Mouse (Mus musculus) hindbrain, postnatal 0 days (tissue): ENCODE data around the gene Sltm. TPM values are rescaled to one million over a fixed set of nuclear protein-coding genes. Genes with fewer than 3 reads are reported as not detected.
A peak's percentile ranks its signal among the peaks of the same experiment; 100 is the strongest.

Experiments used
- ATAC-seq: fragments of 200-750 bp; cut with Nextera tagmentation; 2 replicates; pipeline ENCODE4 v1.8.0; 2017; ENCODE audit warnings: mild to moderate bottlenecking, moderate TSS enrichment, moderate library complexity
- DNase-seq: peaks from one replicate; pipeline ENCODE4 v3.0.0-alpha.2; 2015; ENCODE audit warnings: low spot score
- H3K27ac ChIP-seq: fragments of 300-500 bp; sonication (generic); 2 replicates; pipeline ENCODE4 v1.5.1; 2014; ENCODE audit warnings: mild to moderate bottlenecking
- H3K27me3 ChIP-seq: fragments of 300-500 bp; sonication (generic); 2 replicates; pipeline ENCODE4 v1.6.1; 2014; ENCODE audit warnings: low read length, mixed read lengths; ENCODE audit not compliant: insufficient read depth
- H3K36me3 ChIP-seq: fragments of 300-500 bp; sonication (generic); 2 replicates; pipeline ENCODE4 v1.6.1; 2014; ENCODE audit warnings: low read length, mixed read lengths; ENCODE audit not compliant: insufficient read depth
- H3K4me1 ChIP-seq: fragments of 300-500 bp; sonication (generic); 2 replicates; pipeline ENCODE4 v1.6.1; 2014; ENCODE audit warnings: antibody characterized with exemption, low read length, mixed read lengths; ENCODE audit not compliant: insufficient read depth
- H3K4me2 ChIP-seq: fragments of 300-500 bp; sonication (generic); 2 replicates; pipeline ENCODE4 v1.6.1; 2014; ENCODE audit warnings: low read depth, mild to moderate bottlenecking, low read length, moderate library complexity, mixed read lengths
- H3K4me3 ChIP-seq: fragments of 300-500 bp; sonication (generic); 2 replicates; pipeline ENCODE4 v1.5.1; 2014; ENCODE audit warnings: low read length
- H3K9ac ChIP-seq: fragments of 300-500 bp; sonication (generic); replicated peaks from 2 replicates; pipeline ENCODE4 v1.6.1; 2014; ENCODE audit warnings: mild to moderate bottlenecking, low read length, moderate library complexity, mixed read lengths
- H3K9me3 ChIP-seq: fragments of 300-500 bp; sonication (generic); 2 replicates; pipeline ENCODE4 v1.6.1; 2016; ENCODE audit warnings: low read length, mixed read lengths
- CTCF ChIP-seq: IDR thresholded peaks from 2 replicates; pipeline ENCODE4 v1.5.1; 2016; ENCODE audit warnings: antibody characterized with exemption, control low read depth, low read depth
- WGBS: fragments of 180-500 bp; shearing (Covaris S2); extraction: QIAGEN DNeasy Blood & Tissue Kit; methylation state at CpG from one replicate; pipeline ENCODE4 v1.1.7; 2014; 5-methylcytosine and 5-hydroxymethylcytosine counted together
- polyA plus RNA-seq: library from polyadenylated mRNA; unstranded; fragments of >200 nt; fragmentation: Nextera tagmentation; extraction: Ambion mirVana; gene quantifications from 2 replicates; pipeline ENCODE4 v1.2.1, GENCODE M21; 2015
- total RNA-seq: library from RNA; depleted of rRNA; stranded (reverse); fragments of >200 nt; gene quantifications from 2 replicates; pipeline ENCODE4 v1.2.3, GENCODE M21; 2014; rRNA removed

Gene Sltm
- 19.4 and 23.2 TPM in 2 replicates for total RNA-seq
- 39.4 and 44.3 TPM in 2 replicates for polyA plus RNA-seq

DNA sequence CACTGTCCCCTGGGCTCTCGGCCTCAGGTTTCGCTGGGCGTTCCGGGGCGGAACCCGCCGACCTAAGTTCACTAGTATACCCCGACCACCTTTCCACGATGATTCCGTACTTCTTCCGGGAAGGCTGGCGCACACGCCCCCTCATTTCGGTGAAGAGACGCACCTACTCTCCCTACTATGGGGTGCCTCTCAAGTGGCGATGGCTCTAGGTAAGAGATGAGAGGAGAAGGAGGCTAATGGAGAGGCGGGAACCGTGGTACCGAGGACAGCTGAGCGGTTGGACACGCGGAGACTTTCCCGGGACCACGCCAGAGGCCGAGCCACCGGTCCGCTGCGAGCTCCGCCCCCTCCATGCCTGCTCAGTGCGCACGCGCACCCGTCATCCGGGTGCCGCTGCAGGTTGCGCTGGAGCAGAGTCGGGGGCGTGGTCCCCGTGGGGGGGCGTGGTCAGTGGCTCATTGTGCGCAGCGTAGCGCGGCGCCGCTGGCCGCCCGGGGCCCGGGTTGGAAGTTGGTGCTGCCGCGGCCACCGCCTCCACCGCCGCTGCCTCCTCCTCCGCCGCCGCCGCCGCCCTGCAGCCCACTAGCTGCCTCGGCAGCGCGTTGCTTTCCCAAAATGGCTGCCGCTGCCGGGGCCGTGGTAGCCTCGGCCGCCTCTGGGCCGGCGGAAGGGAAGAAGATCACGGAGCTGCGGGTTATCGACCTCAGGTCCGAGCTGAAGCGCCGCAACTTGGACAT lies at the start of gene Sltm:
Gene Sltm (plus strand): TSS at position 450 of the 737 bp plus-strand sequence.
- H3K4me3 ChIP-seq, result peak within 1 kb of the TSS; percentile 97
- peak; percentile 99 for ATAC-seq
- DNase-seq, result peak; percentile 99
- no peaks in the 10 kb centered on the region for H3K9me3 ChIP-seq
- WGBS, result under 1% methylated on average over 49 of the region's 75 CpGs
- peak within 1 kb of the TSS; percentile 99 for H3K9ac ChIP-seq
- peak within 1 kb of the TSS; percentile 96 for H3K4me2 ChIP-seq
- TF ChIP-seq CTCF, result no peak
- H3K27me3 ChIP-seq, result no peaks in the 10 kb centered on the region
- no peaks in the 10 kb centered on the region for H3K36me3 ChIP-seq
- peak within 1 kb of the TSS; percentile 99 for H3K27ac ChIP-seq
- peaks cover 8% of the 10 kb centered on the region; the same call in 1 of the 2 replicates for H3K4me1 ChIP-seq

DNA sequence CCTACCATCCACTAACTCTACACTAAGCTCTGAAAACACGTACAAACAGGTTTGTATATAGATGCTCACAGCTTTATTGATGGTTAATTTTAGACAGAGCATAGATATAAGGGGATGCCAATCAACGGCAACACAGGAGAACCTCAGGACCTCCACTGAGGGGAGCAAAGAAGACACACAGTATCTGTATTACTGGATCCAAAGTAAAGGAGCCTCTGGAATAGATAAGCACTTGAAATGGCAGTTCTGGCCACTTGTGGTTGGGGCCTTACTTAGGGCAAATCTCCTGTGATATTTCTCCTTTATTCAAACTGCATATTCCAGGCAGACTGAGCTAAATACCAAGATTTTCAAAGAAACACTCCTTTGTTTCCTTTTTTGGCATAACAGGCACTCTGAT lies 49.5 kb upstream of the Sltm start:
- H3K36me3 ChIP-seq, result no peaks in the 10 kb centered on the region
- TF ChIP-seq CTCF, result no peak
- H3K27me3 ChIP-seq, result no peaks in the 10 kb centered on the region
- H3K9ac ChIP-seq, result no peak overlapping the region
- ATAC-seq (no peak), DNase-seq (no peak)
- H3K9me3 ChIP-seq, result no peaks in the 10 kb centered on the region
- no peaks in the 10 kb centered on the region for H3K4me1 ChIP-seq
- no peak overlapping the region for H3K4me2 ChIP-seq
- H3K4me3 ChIP-seq, result no peak overlapping the region
- H3K27ac ChIP-seq, result no peak overlapping the region
- WGBS, result 93% methylated on average over 2 of the region's 2 CpGs

DNA sequence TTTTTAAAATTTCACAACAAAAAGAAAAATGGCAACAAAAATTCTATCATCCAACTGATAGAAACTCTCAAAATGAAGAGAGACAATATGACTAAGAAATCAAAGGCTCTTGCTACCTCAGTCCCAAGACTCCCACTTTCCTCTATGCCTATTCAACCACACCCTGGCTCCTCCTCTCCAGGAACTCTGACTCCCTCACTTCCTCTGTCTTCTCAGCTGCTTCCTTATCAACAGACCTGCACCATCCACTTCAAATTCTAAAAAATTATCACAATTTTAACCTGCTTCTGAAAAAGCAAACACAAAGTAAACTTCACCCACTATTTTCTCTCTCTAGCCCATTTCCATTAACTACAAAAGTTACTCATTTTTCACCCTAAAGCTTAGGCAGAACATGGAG lies 45.6 kb upstream of the Sltm start:
- H3K4me2 ChIP-seq, result no peak overlapping the region
- H3K27me3 ChIP-seq, result no peaks in the 10 kb centered on the region
- H3K27ac ChIP-seq, result no peak overlapping the region
- H3K9ac ChIP-seq, result no peak overlapping the region
- H3K9me3 ChIP-seq, result no peaks in the 10 kb centered on the region
- no peak for ATAC-seq
- H3K4me3 ChIP-seq, result no peak overlapping the region
- H3K4me1 ChIP-seq, result peaks cover 3% of the 10 kb centered on the region
- no peaks in the 10 kb centered on the region for H3K36me3 ChIP-seq
- DNase-seq, result no peak
- no peak for TF ChIP-seq CTCF

DNA sequence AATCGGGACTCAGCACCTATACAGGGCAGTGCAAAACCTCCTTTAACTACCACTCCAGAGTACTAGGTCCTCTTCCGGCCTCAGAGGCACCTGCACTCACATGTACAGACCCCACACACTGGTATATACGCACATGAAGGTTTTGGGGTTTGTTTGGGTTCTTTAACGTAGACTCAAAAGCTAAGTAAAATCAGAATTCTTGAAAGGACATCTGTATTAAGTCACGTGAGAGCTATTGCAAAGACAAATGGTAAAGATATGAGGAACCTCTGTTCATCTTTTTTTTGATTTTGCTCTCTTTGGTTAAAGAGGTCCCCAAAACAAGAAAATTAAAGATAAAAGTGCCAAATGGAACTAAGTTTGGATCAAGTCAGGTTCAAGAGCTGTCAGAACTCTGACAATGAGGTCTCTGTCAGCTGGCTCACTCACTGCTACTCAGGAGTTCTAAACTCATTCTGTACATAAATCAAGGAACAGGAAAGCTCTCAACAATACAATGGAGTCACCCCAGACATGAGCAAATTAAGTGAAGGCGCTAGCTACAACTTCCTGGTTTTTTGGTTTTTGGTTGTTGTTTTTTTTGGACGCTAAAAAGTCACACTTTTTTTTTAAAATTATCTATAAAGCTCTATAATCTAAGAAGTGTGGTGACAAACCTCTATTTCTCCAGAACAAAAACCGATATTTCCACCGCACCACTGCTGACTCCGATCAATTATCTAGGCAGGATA lies 40.1 kb upstream of the Sltm start:
- H3K9me3 ChIP-seq, result no peaks in the 10 kb centered on the region
- ATAC-seq (no peak), DNase-seq (no peak)
- H3K4me2 ChIP-seq, result peak overlapping the region; percentile 72
- no peaks in the 10 kb centered on the region for H3K27me3 ChIP-seq
- TF ChIP-seq CTCF, result no peak
- peak overlapping the region; percentile 85 for H3K4me3 ChIP-seq
- peak overlapping the region; percentile 96 for H3K27ac ChIP-seq
- peaks cover 6% of the 10 kb centered on the region for H3K4me1 ChIP-seq
- WGBS, result 37% methylated on average over 10 of the region's 10 CpGs
- peak overlapping the region; percentile 96 for H3K9ac ChIP-seq
- no peaks in the 10 kb centered on the region for H3K36me3 ChIP-seq

DNA sequence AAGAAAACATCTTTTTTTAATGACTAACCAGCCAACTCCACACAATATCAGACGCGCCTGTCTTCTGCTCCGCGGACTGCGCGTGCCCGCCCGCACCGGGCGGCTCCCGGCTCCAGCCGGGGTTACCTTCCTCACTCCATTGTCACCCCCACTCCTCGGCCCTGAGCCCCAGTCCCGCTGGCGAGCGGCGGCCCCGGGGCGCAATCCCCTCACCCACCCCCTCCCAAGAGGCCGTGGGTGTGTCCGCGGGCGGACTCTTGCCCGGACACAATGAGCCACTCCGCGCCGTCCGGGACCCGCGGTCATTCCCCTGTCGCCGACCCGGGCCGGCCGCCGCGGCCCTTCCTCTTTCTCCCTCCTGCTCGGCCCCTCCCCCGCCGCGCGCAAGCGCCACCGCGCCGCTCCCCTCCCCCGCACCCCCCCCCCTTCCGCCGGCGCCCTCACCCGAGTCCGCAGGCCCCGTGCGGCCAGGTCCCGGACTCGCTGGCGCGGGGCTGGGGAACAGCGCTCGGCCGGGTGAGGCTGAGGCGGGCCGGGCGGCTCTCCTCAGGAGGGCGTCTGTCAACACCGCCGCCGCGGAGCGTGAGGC lies 39.4 kb upstream of the Sltm start:
- Histone ChIP-seq H3K27me3 (no peaks in the 10 kb centered on the region), H3K4me1 (peaks cover 6% of the 10 kb centered on the region), H3K27ac (peak overlapping the region; percentile 96), H3K36me3 (no peaks in the 10 kb centered on the region), H3K9ac (peak overlapping the region; percentile 96), H3K4me2 (peak overlapping the region; percentile 72), H3K4me3 (peak overlapping the region; percentile 85), H3K9me3 (no peaks in the 10 kb centered on the region)
- TF ChIP-seq CTCF, result no peak
- DNase-seq (peak; percentile 68), ATAC-seq (peak; percentile 92)
- WGBS, result under 1% methylated on average over 41 of the region's 70 CpGs

DNA sequence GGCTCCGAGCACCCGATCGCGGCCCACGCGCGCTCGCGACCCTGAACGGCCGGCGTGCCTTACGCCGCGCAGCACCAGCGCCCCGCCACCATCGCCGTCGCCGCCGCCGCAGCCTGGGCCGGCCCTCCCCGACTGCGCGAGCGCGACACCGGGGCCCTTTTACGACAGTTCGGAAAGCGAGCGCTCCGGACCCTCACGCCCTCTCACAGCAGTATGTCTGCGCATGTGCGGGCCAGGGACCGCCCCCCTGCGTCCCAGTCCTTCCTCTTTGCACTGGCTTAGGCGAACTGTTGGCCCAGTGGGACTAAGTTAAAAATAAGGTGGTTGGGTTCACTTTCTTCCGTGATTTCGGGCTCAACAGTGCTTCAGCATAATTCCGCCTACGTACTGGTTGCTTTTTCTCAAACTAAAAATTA lies 38.9 kb upstream of the Sltm start, which contains the start of gene Rnf111:
Gene Rnf111 (minus strand): TSS at position 100 of the 416 bp plus-strand sequence.
- peaks cover 6% of the 10 kb centered on the region for H3K4me1 ChIP-seq
- no peaks in the 10 kb centered on the region for H3K36me3 ChIP-seq
- peak within 1 kb of the TSS; percentile 96 for H3K9ac ChIP-seq
- H3K4me2 ChIP-seq, result peak within 1 kb of the TSS; percentile 72
- WGBS, result under 1% methylated on average over 41 of the region's 45 CpGs
- no peaks in the 10 kb centered on the region for H3K9me3 ChIP-seq
- ATAC-seq (peak; percentile 98), DNase-seq (peak; percentile 97)
- no peaks in the 10 kb centered on the region for H3K27me3 ChIP-seq
- peak within 1 kb of the TSS; percentile 96 for H3K27ac ChIP-seq
- peak within 1 kb of the TSS; percentile 85 for H3K4me3 ChIP-seq
- TF ChIP-seq CTCF, result peak; percentile 6; the same call in 1 of the 2 replicates
